Mouse (Mus musculus) MEL-GATA-1-ER (cell line): Measurements from ENCODE around the gene Flvcr1.

Experiments
- DNase-seq: peaks from one replicate; pipeline ENCODE4 v3.0.0-alpha.2; 2012; ENCODE audit warnings: low read depth; ENCODE audit errors: extremely low read depth

Flvcr1 gene

GRCm38 (mm10) chr1:191026021-191026713, at the start of gene Flvcr1:
Gene Flvcr1, minus strand, starts transcription at chr1:191026158.
- peak; percentile 98 for DNase-seq

- no peak for DNase-seq
Observed at GRCm38 (mm10) chr1:191075199-191075883, 49.4 kb upstream of the Flvcr1 start.

- DNase-seq = no peak
Observed at GRCm38 (mm10) chr1:191073486-191073885, 47.5 kb upstream of the Flvcr1 start.

- DNase-seq = no peak
Observed at GRCm38 (mm10) chr1:191073001-191073400, 47.0 kb upstream of the Flvcr1 start.

DNA sequence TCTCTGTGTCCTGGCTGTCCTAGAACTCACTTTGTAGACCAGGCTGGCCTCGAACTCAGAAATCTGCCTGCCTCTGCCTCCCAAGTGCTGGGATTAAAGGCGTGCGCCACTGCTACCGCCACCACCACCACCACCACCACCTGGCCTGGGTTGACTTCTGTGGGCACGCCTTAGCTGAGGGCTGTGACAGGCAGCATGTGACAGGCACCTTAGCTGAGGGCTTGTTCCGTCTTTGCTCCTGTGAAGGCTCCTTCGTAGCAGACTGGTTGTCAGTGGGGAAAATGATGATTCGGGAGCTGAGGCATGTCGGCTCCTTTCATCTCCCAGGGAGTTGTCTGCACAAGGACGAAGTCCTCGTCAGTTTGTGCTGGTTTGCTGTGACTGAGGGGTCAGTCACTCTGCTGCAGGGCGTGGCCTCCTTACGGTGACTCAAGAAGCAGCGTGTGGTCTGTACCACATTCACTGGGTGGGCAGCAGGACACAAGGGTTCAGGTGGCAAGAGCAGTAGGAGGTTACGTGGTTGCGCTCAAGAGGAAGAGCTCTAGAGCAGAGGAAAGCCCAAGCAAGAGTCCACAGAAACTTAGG, 46.5 kb upstream of the Flvcr1 start:
- DNase-seq = no peak

DNA sequence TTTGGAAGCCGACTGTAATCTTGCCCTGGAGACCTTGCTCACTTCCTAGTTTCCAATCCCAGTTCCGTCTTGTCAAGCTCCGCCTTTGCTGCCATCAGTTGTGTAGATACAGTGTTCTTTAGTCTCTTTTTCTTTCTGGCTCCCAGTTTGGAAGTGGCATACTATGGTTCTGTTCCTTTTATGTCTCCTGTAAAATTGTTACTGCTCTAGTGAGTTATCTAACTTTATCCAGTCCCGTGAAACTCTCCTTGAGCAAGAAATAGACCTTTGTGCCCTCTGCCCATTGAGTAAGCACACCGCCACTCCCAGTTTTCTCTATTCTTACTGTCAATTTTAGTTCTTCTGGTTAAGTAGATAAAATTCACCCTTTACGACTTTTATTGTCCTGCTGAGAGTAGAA, 45.7 kb upstream of the Flvcr1 start:
- no peak for DNase-seq

DNA sequence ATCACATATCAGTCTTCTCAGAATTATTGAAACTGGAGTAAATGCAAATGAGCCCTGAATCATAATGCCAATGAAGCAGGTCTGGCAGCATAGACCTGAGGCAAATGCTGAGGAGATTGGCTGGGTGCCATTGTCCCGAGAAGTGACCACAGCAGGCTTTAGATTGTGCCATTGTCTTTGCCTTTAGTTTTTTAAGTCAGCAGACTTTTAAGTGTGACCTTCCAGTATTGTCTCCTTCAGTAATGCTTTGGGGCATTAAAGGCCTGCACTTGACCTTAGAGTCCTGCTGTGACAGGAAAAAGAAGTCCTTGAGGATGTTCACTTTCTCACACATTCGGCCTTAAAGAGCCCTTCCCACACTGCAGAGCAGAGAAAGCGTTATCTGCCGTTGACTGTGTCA, 44.3 kb upstream of the Flvcr1 start:
- no peak for DNase-seq

DNA sequence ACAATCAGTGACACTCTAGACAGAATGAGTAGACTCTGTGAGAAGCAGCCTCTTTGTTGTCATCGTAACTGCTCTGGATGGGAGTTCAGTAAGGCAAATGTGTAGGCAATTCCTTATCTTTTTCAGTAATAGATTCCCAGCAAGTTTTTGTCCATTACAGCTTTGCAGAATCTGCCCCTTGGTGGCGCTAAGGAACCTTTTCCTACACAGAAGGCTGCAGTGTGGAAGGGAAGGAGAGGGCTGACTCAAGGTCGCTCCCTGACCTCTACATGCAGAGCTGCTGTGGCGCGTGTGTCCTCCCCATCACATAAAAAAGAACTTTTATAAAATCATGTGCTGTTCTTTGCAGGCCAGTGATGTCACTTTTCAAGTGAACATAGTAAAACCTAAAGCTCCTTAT, 42.4 kb upstream of the Flvcr1 start:
- DNase-seq = no peak

GRCm38 (mm10) chr1:191065188-191065587, 39.2 kb upstream of the Flvcr1 start:
- DNase-seq = no peak

GRCm38 (mm10) chr1:191064535-191064934, 38.6 kb upstream of the Flvcr1 start:
- no peak for DNase-seq

- DNase-seq = no peak
Observed at GRCm38 (mm10) chr1:191063700-191064099, 37.7 kb upstream of the Flvcr1 start.

DNA sequence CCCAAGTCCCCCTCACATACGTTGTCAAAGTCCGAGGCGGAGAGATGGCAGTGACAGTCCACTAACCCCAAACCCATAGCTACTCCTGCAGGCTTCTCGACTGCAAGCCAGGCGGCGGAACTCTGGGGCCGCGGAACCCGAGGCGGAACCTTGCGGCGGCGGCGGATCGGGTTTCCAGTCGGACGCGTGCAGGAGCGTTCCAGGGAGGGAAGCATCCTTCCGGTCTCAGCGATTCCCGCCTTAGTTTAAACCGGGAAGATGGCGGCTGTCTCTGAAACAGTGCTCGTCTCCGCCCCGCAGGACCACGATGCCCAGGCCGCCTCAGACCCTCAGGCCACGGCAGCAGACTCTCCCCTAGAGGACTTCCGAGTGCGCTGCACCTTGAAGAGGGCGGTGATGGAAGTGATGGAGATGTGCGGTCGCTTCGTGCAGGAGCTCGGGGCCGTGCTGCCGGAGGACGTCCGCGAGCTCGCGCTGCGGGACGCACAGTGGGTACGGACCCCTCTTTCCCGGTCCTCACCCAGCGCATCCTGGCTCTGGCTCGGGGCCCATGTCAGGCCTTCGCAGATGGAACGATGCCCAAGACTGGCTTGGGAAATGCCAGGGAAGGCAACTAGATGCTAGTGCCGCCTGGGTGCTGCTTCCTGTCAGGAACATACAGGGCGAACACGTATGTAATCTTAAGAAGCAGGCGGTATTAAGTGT, 37.0 kb upstream of the Flvcr1 start, which contains the start of the genes Tatdn3 and Nsl1:
Gene Tatdn3 (minus strand): TSS at position 152 of the 705 bp plus-strand sequence.
Gene Nsl1 (plus strand): TSS at position 232 of the 705 bp plus-strand sequence.
- DNase-seq = peak; percentile 66

GRCm38 (mm10) chr1:191062241-191062780, 36.4 kb upstream of the Flvcr1 start:
- peak; percentile 60 for DNase-seq

- no peak for DNase-seq
Observed at GRCm38 (mm10) chr1:191057461-191057860, 31.5 kb upstream of the Flvcr1 start.

DNA sequence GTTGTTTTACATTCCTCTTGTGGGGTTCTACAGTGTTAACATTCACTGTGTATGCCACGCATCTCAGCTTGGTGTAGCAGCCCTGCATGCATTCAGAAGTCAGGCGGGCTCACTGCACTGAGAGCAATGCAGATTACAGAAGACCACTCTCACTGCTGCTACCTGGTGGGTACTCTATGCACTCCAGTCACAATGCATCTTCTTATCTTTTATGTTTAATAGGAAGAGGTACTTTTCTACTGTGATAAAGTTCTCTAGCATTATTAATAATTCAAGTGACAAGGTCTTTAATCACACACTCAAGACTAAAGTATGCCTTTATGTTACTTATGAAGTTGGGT, 29.5 kb upstream of the Flvcr1 start:
- no peak for DNase-seq

DNA sequence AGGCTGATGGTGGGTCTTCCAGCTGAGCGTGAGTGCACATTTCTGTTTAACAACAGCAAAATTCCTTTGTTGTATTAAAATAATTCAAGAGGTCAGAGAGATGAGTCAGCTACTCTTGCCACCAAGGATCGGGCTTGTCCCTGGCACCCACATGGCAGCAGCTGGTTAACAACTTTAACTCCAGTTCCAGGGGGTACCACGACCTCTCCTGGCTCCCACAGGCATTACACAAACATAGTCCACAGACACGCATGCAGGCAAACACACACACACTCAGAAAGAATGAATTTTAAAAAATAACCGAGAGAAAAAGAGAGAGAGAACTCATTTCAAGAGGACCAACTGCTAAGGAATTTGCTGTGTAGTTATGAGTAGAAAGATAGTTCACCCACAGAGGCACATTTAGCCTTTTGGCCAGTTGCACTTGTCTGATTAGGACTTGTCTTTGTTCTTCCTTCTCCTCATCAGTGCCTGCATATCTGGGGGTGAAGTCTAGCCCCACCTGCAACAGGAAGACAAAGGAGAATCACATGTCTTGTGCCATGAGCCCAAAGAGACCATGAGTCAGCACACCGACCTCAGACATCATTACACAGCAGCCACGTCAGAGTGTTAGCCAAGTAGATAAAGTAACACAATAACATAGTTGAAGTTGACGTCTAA, 29.0 kb upstream of the Flvcr1 start:
- DNase-seq = peak; percentile 93

DNA sequence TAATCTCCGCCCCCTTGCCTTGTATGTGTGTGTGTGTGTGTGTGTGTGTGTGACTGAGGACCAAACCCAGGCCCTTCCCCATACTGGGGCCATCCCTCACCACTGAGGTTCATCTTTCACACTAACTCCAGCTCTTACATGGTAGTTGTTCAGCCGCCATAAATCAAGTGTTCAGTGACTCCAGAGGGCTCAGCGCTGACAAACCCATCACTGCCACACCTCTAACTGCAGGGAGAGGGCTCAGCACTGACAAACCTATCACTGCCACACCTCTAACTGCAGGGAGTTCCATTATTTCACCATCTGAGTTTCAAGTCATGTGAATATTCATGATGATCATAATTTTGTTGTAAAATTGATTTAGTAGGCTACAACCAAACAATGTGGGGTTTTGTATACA, 27.6 kb upstream of the Flvcr1 start:
- no peak for DNase-seq

- no peak for DNase-seq
Observed at GRCm38 (mm10) chr1:191046231-191046824, 20.4 kb upstream of the Flvcr1 start.

GRCm38 (mm10) chr1:191045264-191045663, 19.3 kb upstream of the Flvcr1 start:
- DNase-seq = no peak

GRCm38 (mm10) chr1:191042688-191043087, 16.7 kb upstream of the Flvcr1 start:
- DNase-seq = no peak

- DNase-seq = no peak
Observed at GRCm38 (mm10) chr1:191042106-191042505, 16.1 kb upstream of the Flvcr1 start.
